Mouse (Mus musculus) liver, embryonic 15.5 days (tissue): Measurements from ENCODE around the gene Zfp319. TPM values are rescaled to one million over a fixed set of nuclear protein-coding genes. Genes with fewer than 3 reads are reported as not detected.
A peak's percentile ranks its signal among the peaks of the same experiment; 100 is the strongest.

Source experiments
- ATAC-seq: fragments of 200-750 bp; cut with Nextera tagmentation; 2 replicates; pipeline ENCODE4 v1.8.0; 2017; ENCODE audit warnings: moderate number of reproducible peaks, mild to moderate bottlenecking, moderate library complexity; ENCODE audit not compliant: insufficient read depth
- H3K27ac ChIP-seq: fragments of 300-500 bp; sonication (generic); replicated peaks from 2 replicates; pipeline ENCODE4 v1.5.1; 2015; ENCODE audit warnings: mild to moderate bottlenecking, inconsistent platforms
- H3K27me3 ChIP-seq: fragments of 300-500 bp; sonication (generic); 2 replicates; pipeline ENCODE4 v1.6.1; 2015; ENCODE audit warnings: mild to moderate bottlenecking, inconsistent platforms
- H3K36me3 ChIP-seq: fragments of 300-500 bp; sonication (generic); replicated peaks from 2 replicates; pipeline ENCODE4 v1.6.1; 2015; ENCODE audit warnings: moderate library complexity, mild to moderate bottlenecking, inconsistent platforms
- H3K4me1 ChIP-seq: fragments of 300-500 bp; sonication (generic); replicated peaks from 2 replicates; pipeline ENCODE4 v1.6.1; 2015; ENCODE audit warnings: inconsistent platforms
- H3K4me2 ChIP-seq: fragments of 300-500 bp; sonication (generic); 2 replicates; pipeline ENCODE4 v1.6.1; 2015; ENCODE audit warnings: moderate library complexity, mild to moderate bottlenecking, inconsistent platforms
- H3K4me3 ChIP-seq: fragments of 300-500 bp; sonication (generic); replicated peaks from 2 replicates; pipeline ENCODE4 v1.5.1; 2015; ENCODE audit warnings: mild to moderate bottlenecking, inconsistent platforms
- H3K9ac ChIP-seq: fragments of 300-500 bp; sonication (generic); 2 replicates; pipeline ENCODE4 v1.6.1; 2015; ENCODE audit warnings: moderate library complexity, mild to moderate bottlenecking, inconsistent platforms
- H3K9me3 ChIP-seq: fragments of 300-500 bp; sonication (generic); replicated peaks from 2 replicates; pipeline ENCODE4 v1.6.1; 2016; ENCODE audit warnings: inconsistent platforms
- WGBS: fragments of 180-500 bp; shearing (Covaris S2); methylation state at CpG from one replicate; pipeline ENCODE4 v1.1.7; 2015; ENCODE audit warnings: mixed read lengths; ENCODE audit not compliant: insufficient replicate concordance; 5-methylcytosine and 5-hydroxymethylcytosine counted together
- polyA plus RNA-seq: library from polyadenylated mRNA; unstranded; fragments of >200 nt; fragmentation: Nextera tagmentation; extraction: Ambion mirVana; gene quantifications from 2 replicates; pipeline ENCODE4 v1.2.1, GENCODE M21; 2015

Zfp319 gene
- polyA plus RNA-seq, 1 experiment from 2014 or later = 0.89 TPM

DNA sequence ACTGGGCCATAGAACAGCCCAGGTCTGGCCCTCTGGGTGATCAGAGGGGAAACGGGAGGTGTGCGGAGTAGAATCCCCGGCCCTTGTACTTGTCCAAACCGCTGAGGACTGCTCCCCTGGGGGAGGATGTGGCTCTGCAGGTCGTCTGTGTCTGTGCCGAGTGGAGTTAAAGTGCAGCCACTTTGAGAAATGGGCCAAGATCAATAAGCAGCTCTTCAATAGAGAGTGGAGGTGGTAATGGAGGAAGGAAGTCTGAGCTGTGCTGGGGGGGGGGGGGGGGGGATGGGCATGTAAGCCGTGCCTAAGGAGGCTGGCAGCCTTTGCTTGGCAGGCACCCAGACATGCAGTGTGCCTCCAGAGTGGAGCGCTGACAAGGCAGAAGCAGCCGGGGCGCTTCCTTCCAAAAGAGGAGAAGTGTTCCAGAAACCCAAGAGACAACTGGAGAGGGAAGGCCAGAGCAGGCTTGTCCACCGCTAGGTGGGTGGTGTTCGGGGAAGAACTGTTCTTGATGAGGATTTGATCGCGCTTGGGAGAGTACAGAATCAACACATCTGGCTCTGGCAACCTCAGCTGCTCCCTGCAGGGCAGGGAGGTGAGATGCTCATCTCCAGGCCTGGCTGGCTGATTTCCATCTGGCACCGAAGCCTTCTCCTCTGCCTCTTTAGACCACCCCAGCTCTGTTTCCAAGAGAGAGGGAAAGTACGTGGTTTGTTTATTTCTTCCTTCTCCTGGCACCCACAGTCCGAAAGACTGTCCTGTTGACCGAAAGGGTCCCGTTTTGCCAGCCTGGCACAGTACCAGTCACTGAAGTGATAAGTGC lies 17.3 kb upstream of the Zfp319 start:
- Histone ChIP-seq H3K27me3 (peaks cover 52% of the 10 kb centered on the region), H3K27ac (no peak overlapping the region), H3K4me2 (no peak overlapping the region), H3K9ac (no peak overlapping the region), H3K9me3 (no peaks in the 10 kb centered on the region), H3K4me3 (no peak overlapping the region), H3K36me3 (0 out of 2 replicates have a peak, but pooled peaks cover 4% of the 10 kb centered on the region), H3K4me1 (no peaks in the 10 kb centered on the region; the same call in 1 of the 2 replicates)
- 52% methylated on average over 19 of the region's 19 CpGs for WGBS
- ATAC-seq = no peak

DNA sequence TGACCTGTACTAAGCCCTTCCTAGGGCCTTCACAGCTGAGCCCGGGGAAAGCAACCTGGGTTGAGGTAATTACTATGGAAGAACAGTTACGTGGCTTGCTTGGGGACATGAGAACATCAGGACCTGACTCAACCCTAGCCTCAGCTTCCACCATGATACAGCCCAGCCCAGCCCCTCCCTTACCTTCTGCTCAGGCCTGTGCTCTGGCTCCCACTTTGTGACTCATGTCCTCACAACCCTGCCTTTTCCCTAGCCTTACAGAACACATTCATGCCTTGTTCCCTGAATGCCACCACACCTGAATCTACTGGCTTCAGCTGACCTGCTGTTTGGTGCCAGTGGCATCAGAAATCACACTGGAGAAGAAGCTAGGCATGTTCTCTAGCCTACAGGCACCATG lies 16.6 kb upstream of the Zfp319 start:
- H3K4me3 ChIP-seq = no peak overlapping the region
- no peaks in the 10 kb centered on the region for H3K9me3 ChIP-seq
- no peak overlapping the region for H3K9ac ChIP-seq
- no peaks in the 10 kb centered on the region; the same call in 1 of the 2 replicates for H3K4me1 ChIP-seq
- no peak for ATAC-seq
- peaks cover 10% of the 10 kb centered on the region; the same call in 1 of the 2 replicates for H3K36me3 ChIP-seq
- WGBS = 65% methylated on average over 2 of the region's 2 CpGs
- peaks cover 45% of the 10 kb centered on the region for H3K27me3 ChIP-seq
- no peak overlapping the region for H3K4me2 ChIP-seq
- no peak overlapping the region for H3K27ac ChIP-seq

DNA sequence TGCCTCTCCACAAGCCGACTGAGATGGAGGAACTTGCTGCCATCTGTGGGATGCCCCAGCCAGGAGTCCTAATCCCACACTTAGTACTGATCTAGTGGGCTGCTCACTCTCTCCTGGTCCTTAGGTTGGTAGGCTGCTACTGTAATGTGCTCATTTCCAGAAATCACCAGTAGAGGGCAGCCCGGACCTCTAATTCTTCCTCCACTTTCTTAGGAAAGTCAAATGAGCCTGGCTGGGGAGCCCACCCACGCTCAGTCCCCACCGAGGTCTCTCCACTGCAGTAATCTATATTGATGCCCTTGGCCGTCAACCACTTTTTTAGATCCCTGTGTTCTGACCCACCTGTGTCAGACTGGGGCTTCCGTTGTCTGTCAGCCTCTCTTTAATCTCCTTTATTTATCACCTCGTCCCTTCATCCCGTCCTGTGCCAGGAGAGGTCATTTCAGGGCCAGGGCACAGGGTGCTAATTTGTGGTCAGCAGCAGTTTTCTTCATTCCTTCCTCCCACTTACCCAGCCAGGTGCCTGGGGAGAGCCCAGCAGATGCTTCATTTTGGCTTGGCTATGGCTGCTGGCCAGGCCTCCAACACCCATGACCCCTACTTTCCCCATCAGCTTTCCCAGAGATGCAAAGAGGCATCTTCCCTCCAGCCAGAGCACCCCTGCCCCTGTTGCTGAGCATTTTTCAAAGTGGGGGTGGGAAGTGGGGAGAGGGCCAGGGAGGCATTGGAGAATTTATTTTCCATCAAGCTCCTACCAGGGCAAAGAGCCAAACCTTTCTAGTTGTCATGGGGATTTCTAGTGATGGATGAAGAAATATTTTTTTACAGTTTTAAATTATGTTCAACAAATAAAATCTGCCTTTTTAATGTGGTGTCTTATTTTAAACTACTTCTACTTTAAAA lies 15.1 kb upstream of the Zfp319 start:
- Histone ChIP-seq H3K4me1 (no peaks in the 10 kb centered on the region; the same call in 1 of the 2 replicates), H3K9ac (no peak overlapping the region), H3K4me3 (no peak overlapping the region), H3K9me3 (no peaks in the 10 kb centered on the region), H3K27ac (no peak overlapping the region), H3K36me3 (peaks cover 12% of the 10 kb centered on the region; the same call in 1 of the 2 replicates), H3K4me2 (no peak overlapping the region), H3K27me3 (peaks cover 31% of the 10 kb centered on the region)
- ATAC-seq = no peak
- WGBS = 37% methylated on average over 8 of the region's 8 CpGs

DNA sequence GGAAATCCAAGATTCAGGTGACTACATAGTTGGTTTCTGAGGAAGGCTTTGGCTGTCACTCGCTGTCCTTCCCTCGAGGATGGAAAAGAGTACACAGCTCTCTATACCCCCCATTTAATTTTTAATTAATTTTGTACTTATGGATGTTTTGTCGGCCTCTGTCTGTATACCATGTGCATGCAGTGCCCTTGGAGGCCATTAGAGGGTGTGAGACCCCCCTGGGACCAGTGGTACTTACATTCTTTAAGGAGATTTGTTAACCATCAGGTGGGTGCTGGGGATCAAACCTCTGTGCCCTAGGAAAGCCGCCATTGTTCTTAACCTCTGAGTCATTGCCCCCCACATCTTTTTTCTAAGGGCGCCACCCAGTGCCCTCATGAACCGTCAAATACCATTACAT lies 12.9 kb upstream of the Zfp319 start:
- no peaks in the 10 kb centered on the region for H3K9me3 ChIP-seq
- ATAC-seq = no peak
- H3K4me2 ChIP-seq = no peak overlapping the region
- H3K4me3 ChIP-seq = no peak overlapping the region
- peaks cover 13% of the 10 kb centered on the region; the same call in 1 of the 2 replicates for H3K36me3 ChIP-seq
- H3K27me3 ChIP-seq = peaks cover 9% of the 10 kb centered on the region
- WGBS = 60% methylated on average over 6 of the region's 6 CpGs
- no peaks in the 10 kb centered on the region for H3K4me1 ChIP-seq
- no peak overlapping the region for H3K9ac ChIP-seq
- H3K27ac ChIP-seq = no peak overlapping the region

DNA sequence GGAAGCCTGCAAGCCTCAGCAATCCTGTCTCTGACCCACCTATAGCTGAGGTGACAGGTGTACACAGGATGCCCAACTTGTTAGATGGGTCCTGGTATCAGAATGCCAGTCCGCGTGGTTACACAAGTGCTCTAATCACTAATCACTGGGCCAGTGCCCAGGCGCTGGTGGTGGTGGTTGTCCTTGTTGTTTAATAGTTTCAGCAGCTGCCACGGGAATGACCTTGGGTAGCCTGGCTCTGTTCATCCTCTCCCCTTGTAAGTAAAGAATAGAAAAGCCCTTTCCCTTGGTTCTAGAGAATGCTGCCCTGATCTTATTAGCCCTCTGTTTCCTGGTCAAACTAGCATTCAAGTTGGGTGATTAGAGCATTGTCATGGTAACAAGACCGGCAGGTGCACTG lies 10.0 kb upstream of the Zfp319 start:
- ATAC-seq = no peak

DNA sequence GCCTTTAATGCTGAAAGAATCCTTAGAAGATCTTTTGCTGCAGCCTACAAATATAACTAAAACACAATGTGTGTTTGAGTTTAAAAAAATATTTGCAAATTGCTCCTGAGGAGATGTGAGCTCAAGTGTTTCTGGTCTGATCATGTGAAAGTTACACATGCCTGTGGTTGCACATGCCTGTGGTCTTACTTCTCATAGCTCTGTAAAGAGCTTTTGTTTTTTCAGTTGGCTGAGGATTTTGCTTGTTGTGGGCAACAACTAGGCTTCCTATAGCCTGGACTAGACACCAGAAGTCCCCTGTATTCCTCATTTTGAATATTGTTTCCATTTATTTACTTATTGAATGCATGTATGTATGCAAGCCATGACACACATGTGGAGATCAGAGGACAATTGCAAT lies 4.6 kb upstream of the Zfp319 start:
- H3K4me1 ChIP-seq = peaks cover 12% of the 10 kb centered on the region

More for the DNA sequence above, 10.0 kb upstream of the Zfp319 start:
- H3K4me1 ChIP-seq = no peaks in the 10 kb centered on the region
- no peaks in the 10 kb centered on the region for H3K9me3 ChIP-seq
- no peaks in the 10 kb centered on the region for H3K27me3 ChIP-seq
- no peak overlapping the region for H3K9ac ChIP-seq
- WGBS = 74% methylated on average over 5 of the region's 5 CpGs
- no peak overlapping the region for H3K4me3 ChIP-seq
- H3K27ac ChIP-seq = no peak overlapping the region
- peaks cover 33% of the 10 kb centered on the region for H3K36me3 ChIP-seq
- H3K4me2 ChIP-seq = no peak overlapping the region

DNA sequence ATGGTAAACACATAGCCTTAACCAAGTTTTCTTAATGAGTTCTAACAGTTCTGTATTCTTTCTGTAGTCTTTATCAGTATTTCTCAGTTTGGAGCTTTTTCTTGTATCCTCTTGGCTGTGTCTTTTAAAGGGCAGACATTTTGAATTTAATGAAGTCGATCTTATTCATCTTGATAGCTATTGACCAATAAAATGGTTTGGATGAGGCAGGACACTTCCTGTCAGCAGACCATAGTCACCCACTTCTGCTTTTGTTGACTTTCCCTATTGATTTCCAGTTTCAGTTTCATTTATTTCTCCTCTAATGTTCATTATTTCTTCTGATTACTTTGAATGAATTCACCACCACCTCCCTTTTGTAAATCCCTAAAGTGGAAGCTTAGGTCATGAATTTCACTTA lies 4.0 kb upstream of the Zfp319 start:
- no peak for ATAC-seq
- WGBS = 61% methylated on average over 1 of the region's 1 CpGs
- H3K4me2 ChIP-seq = no peak overlapping the region

More for the DNA sequence above, 4.6 kb upstream of the Zfp319 start:
- ATAC-seq = no peak
- Histone ChIP-seq H3K27ac (no peak overlapping the region), H3K9ac (no peak overlapping the region), H3K9me3 (no peaks in the 10 kb centered on the region), H3K27me3 (no peaks in the 10 kb centered on the region), H3K36me3 (peaks cover 25% of the 10 kb centered on the region), H3K4me3 (no peak overlapping the region), H3K4me2 (no peak overlapping the region)

DNA sequence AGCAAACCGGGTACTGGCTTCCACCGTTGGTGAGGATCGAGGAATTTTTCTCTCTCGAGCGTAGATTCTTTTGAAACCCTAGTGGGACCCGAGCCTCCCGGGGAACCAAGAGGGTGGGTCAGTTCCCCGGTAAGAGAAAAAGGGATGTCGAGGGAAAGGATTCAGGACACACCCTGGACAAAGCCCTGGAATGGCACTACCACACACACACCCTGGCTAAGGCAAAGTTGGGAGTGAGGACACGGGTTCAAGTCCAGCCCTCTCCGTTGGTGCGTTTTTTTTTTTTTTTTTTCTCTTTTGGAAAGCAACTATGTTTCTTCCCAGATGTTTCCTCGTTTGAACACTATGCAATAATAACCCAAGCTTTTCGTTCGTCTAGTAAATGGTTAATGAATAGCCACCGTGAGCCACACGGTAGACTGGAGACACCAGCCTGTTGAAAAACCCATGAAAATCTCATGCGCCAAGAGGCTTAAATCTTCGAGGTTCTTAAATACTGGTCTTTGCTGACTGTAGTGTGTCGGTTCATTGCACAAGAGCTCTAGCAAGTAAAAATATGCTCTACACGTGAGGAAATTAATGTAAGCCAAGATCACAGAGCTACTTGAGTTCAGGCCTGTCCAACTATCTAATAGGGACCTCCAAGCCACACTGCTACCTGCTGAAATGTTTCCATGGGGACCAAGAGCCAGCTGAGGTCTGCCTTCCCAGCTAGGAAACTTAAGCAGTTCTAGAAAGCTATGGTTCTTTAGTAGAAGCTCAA lies 868 bp upstream of the Zfp319 start:
- H3K27ac ChIP-seq = peak overlapping the region; percentile 93
- WGBS = 25% methylated on average over 21 of the region's 21 CpGs
- H3K36me3 ChIP-seq = peaks cover 32% of the 10 kb centered on the region
- peak overlapping the region; percentile 74 for H3K9ac ChIP-seq
- H3K27me3 ChIP-seq = no peaks in the 10 kb centered on the region
- H3K9me3 ChIP-seq = no peaks in the 10 kb centered on the region
- ATAC-seq = no peak
- H3K4me2 ChIP-seq = peak overlapping the region; percentile 94
- H3K4me1 ChIP-seq = peaks cover 30% of the 10 kb centered on the region
- peak overlapping the region; percentile 78 for H3K4me3 ChIP-seq

More for the DNA sequence above, 4.0 kb upstream of the Zfp319 start:
- Histone ChIP-seq H3K4me3 (no peak overlapping the region), H3K9me3 (no peaks in the 10 kb centered on the region), H3K4me1 (peaks cover 19% of the 10 kb centered on the region), H3K9ac (no peak overlapping the region), H3K27ac (no peak overlapping the region), H3K36me3 (peaks cover 25% of the 10 kb centered on the region), H3K27me3 (no peaks in the 10 kb centered on the region)

DNA sequence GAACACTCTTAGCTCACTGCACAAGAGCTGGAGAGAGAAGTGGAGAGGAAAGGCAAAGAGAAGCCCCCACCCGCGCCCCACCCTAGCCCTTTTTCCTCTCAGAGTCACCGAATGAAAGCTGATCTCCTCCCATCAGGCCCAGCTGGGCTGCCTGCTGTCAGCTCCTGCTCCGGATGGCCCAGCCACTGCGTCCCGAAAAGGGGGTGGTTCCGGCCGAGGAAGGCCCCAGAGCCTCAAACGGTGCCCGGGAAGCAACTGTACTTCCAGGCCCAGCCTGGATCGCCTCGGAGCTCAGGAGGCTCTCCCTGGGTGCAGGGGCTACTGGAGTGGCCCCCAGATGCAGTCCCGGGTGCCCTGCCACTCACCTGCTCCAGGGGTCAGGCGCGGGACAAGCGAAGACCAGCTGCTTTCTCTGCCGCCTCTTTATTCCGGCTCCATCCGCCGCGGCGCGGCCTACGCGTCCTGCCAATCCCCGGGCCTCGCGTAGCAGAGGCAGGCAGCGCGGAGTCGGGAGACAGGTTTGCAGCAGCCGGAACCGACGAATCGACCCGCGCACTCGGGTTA lies 512 bp downstream of the Zfp319 start:
- H3K4me2 ChIP-seq = peak overlapping the region; percentile 94
- peak overlapping the region; percentile 74 for H3K9ac ChIP-seq
- peaks cover 34% of the 10 kb centered on the region for H3K36me3 ChIP-seq
- peak overlapping the region; percentile 93 for H3K27ac ChIP-seq
- H3K4me3 ChIP-seq = peak overlapping the region; percentile 78
- WGBS = under 1% methylated on average over 38 of the region's 38 CpGs
- ATAC-seq = peak; percentile 40
- peaks cover 30% of the 10 kb centered on the region for H3K4me1 ChIP-seq
- no peaks in the 10 kb centered on the region for H3K9me3 ChIP-seq
- H3K27me3 ChIP-seq = no peaks in the 10 kb centered on the region

DNA sequence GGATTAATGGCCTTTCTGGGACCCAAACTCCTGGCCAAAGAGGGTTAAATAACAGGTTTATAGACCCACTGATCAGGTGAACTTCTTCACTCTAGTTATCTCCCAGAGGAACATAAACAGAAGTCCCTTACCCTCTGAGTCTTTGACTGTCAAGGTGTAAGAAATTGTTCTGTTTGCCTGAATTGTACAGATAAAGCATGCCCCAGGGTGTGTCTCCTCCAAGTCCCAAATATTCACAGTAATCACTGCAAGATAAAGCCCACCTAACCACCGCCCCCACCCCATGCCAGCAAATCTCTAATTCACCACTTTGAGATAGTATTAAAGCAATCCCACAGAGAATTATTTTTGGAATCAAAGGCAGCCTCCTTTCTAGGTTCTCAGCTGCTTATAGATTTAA lies 1.4 kb downstream of the Zfp319 start:
- Histone ChIP-seq H3K4me2 (peak overlapping the region; percentile 94), H3K4me1 (peaks cover 30% of the 10 kb centered on the region), H3K27ac (no peak overlapping the region), H3K9ac (no peak overlapping the region), H3K36me3 (peaks cover 39% of the 10 kb centered on the region), H3K27me3 (no peaks in the 10 kb centered on the region), H3K9me3 (no peaks in the 10 kb centered on the region), H3K4me3 (peak overlapping the region; percentile 78; the same call in 1 of the 2 replicates)
- WGBS = 18% methylated on average over 1 of the region's 1 CpGs
- ATAC-seq = no peak
